Mouse (Mus musculus) liver, adult 2 months (tissue): ENCODE data around the gene Tsfm.

Source experiments
- CTCF ChIP-seq: fragments of 200-500 bp; IDR thresholded peaks from 2 replicates; pipeline ENCODE4 v1.5.1; 2011; ENCODE audit warnings: low read depth, low read length, control low read depth
- POLR2A ChIP-seq: fragments of 200-500 bp; IDR thresholded peaks from 2 replicates; pipeline ENCODE4 v1.6.1; 2011; ENCODE audit warnings: low read length, control low read depth; ENCODE audit not compliant: insufficient read depth; ENCODE audit errors: extremely low read depth

DNA sequence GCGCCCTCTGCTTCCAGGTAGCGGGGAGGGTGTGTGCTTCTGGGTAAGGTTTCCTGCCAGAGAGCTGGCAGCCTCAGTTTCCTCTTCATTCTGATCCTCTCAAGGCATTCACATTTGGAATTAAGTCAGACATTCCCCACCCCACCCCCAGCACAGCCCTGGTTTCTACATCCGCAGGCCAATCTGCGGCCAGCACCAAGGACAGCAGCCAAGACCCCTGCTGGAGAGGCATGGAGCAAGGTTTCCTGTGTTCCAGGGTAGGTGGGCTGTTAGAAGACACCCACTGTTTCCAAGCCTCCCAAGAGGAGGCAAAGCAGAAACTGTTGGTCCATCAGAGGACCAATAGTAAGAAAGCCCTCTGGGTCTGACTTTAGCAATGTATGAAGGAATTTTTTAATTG lies 24.0 kb upstream of the Tsfm start:
- TF ChIP-seq CTCF: no peak
- no peak for TF ChIP-seq POLR2A
